Mouse (Mus musculus): ENCODE results near the gene Mpp3. TPM values are rescaled to one million over a fixed set of nuclear protein-coding genes. Genes with fewer than 3 reads are reported as not detected.
"Not testable (repeated sequence)": the region's sequence is repeated elsewhere in the genome, so short reads cannot be mapped to it uniquely, and the experiment has no call there.

The Mpp3 gene
- polyA plus RNA-seq, 1 experiment from 2014 or later, result 0.24 TPM

DNA sequence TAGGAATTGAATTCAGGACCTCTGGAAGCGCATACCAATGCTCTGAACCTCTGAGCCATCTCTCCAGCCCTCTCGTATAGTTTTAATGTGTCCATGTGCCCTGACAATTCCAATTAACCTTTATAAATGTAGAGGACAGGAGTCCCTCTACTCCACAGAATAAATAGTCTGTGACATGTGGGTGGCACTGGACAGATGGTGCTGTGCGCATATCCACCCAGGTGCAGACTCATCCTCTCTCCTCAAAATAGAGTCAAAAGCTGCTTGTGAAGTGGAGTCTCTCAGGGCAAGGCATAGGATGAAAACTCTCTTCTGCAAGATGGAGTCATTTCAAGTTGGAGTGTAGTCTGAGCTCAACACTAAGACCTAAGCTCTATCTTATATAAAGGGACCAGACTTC lies 38.0 kb downstream of the Mpp3 start:
- no peak overlapping the region for H3K4me3 ChIP-seq (replicated peaks)
- no peaks in the 10 kb centered on the region for H3K9me3 ChIP-seq (replicated peaks)
- H3K9ac ChIP-seq, result no peak overlapping the region
- no peak overlapping the region for H3K27ac ChIP-seq (replicated peaks)
- peaks cover 30% of the 10 kb centered on the region for H3K27me3 ChIP-seq
- ATAC-seq (ENCODE audit: insufficient read depth), result no peak
- 65% methylated on average over 3 of the region's 3 CpGs for WGBS (ENCODE audit: insufficient replicate concordance)
- H3K4me1 ChIP-seq (replicated peaks), result peaks cover 38% of the 10 kb centered on the region
- no peaks in the 10 kb centered on the region for H3K36me3 ChIP-seq (replicated peaks)
- no peak overlapping the region for H3K4me2 ChIP-seq

GRCm38 (mm10) chr11:101986913-101987312 lies 41.3 kb downstream of the Mpp3 start, which contains the start of gene Dusp3:
Gene Dusp3 (minus strand): TSS chr11:101987013.
- Histone ChIP-seq H3K9ac (no peak within 1 kb of the TSS; the same call in 1 of the 2 replicates), H3K4me2 (no peak within 1 kb of the TSS), H3K4me3 (replicated peaks) (no peak within 1 kb of the TSS), H3K4me1 (replicated peaks) (peaks cover 29% of the 10 kb centered on the region), H3K9me3 (replicated peaks) (no peaks in the 10 kb centered on the region), H3K27me3 (peaks cover 59% of the 10 kb centered on the region), H3K36me3 (replicated peaks) (no peaks in the 10 kb centered on the region), H3K27ac (replicated peaks) (no peak within 1 kb of the TSS)
- WGBS (ENCODE audit: insufficient replicate concordance), result 52% methylated on average over 3 of the region's 3 CpGs
- no peak for ATAC-seq (ENCODE audit: insufficient read depth)

GRCm38 (mm10) chr11:101985990-101986389 lies 42.3 kb downstream of the Mpp3 start:
- Histone ChIP-seq H3K4me2 (no peak overlapping the region), H3K27me3 (peaks cover 59% of the 10 kb centered on the region), H3K9ac (no peak overlapping the region), H3K4me1 (replicated peaks) (peaks cover 31% of the 10 kb centered on the region), H3K27ac (replicated peaks) (no peak overlapping the region), H3K36me3 (replicated peaks) (no peaks in the 10 kb centered on the region), H3K9me3 (replicated peaks) (no peaks in the 10 kb centered on the region), H3K4me3 (replicated peaks) (no peak overlapping the region)
- WGBS (ENCODE audit: insufficient replicate concordance), result 9% methylated on average over 10 of the region's 10 CpGs
- no peak for ATAC-seq (ENCODE audit: insufficient read depth)

GRCm38 (mm10) chr11:101985450-101985849 lies 42.8 kb downstream of the Mpp3 start:
- H3K27ac ChIP-seq (replicated peaks); H3K4me3 ChIP-seq (replicated peaks); ATAC-seq (ENCODE audit: insufficient read depth); H3K36me3 ChIP-seq (replicated peaks); H3K4me2 ChIP-seq; H3K9ac ChIP-seq; H3K9me3 ChIP-seq (replicated peaks): not testable (repeated sequence)
- Histone ChIP-seq H3K27me3 (peaks cover 59% of the 10 kb centered on the region), H3K4me1 (replicated peaks) (peaks cover 31% of the 10 kb centered on the region)
- 51% methylated on average over 6 of the region's 6 CpGs for WGBS (ENCODE audit: insufficient replicate concordance)

- peaks cover 31% of the 10 kb centered on the region for H3K4me1 ChIP-seq (replicated peaks)
- H3K27ac ChIP-seq (replicated peaks), result peak within 1 kb of the TSS; percentile 71
- H3K4me2 ChIP-seq, result peak within 1 kb of the TSS; percentile 94
- ATAC-seq (ENCODE audit: insufficient read depth), result peak; percentile 74
- H3K36me3 ChIP-seq (replicated peaks), result no peaks in the 10 kb centered on the region
- peak within 1 kb of the TSS; percentile 52 for H3K9ac ChIP-seq
- peaks cover 59% of the 10 kb centered on the region for H3K27me3 ChIP-seq
- H3K9me3 ChIP-seq (replicated peaks), result no peaks in the 10 kb centered on the region
- under 1% methylated on average over 70 of the region's 71 CpGs for WGBS (ENCODE audit: insufficient replicate concordance)
- H3K4me3 ChIP-seq (replicated peaks), result peak within 1 kb of the TSS; percentile 60
Measured at GRCm38 (mm10) chr11:101984054-101985025, 43.9 kb downstream of the Mpp3 start, which contains the start of gene Cfap97d1. Gene Cfap97d1 (plus strand): TSS chr11:101984279.

GRCm38 (mm10) chr11:101983431-101983921 lies 44.8 kb downstream of the Mpp3 start:
- no peak overlapping the region for H3K27ac ChIP-seq (replicated peaks)
- no peak overlapping the region for H3K9ac ChIP-seq
- 32% methylated on average over 10 of the region's 10 CpGs for WGBS (ENCODE audit: insufficient replicate concordance)
- peaks cover 55% of the 10 kb centered on the region for H3K27me3 ChIP-seq
- no peaks in the 10 kb centered on the region for H3K9me3 ChIP-seq (replicated peaks)
- no peak overlapping the region; the same call in 1 of the 2 replicates for H3K4me3 ChIP-seq (replicated peaks)
- peak overlapping the region; percentile 94 for H3K4me2 ChIP-seq
- H3K4me1 ChIP-seq (replicated peaks), result peaks cover 31% of the 10 kb centered on the region
- no peak for ATAC-seq (ENCODE audit: insufficient read depth)
- H3K36me3 ChIP-seq (replicated peaks), result no peaks in the 10 kb centered on the region

GRCm38 (mm10) chr11:101982981-101983411 lies 45.3 kb downstream of the Mpp3 start:
- Histone ChIP-seq H3K9ac (no peak overlapping the region), H3K4me1 (replicated peaks) (peaks cover 31% of the 10 kb centered on the region), H3K27me3 (peaks cover 52% of the 10 kb centered on the region), H3K4me2 (peak overlapping the region; percentile 94), H3K36me3 (replicated peaks) (no peaks in the 10 kb centered on the region), H3K27ac (replicated peaks) (no peak overlapping the region), H3K9me3 (replicated peaks) (no peaks in the 10 kb centered on the region), H3K4me3 (replicated peaks) (no peak overlapping the region)
- WGBS (ENCODE audit: insufficient replicate concordance), result 47% methylated on average over 6 of the region's 6 CpGs
- ATAC-seq (ENCODE audit: insufficient read depth), result no peak

DNA sequence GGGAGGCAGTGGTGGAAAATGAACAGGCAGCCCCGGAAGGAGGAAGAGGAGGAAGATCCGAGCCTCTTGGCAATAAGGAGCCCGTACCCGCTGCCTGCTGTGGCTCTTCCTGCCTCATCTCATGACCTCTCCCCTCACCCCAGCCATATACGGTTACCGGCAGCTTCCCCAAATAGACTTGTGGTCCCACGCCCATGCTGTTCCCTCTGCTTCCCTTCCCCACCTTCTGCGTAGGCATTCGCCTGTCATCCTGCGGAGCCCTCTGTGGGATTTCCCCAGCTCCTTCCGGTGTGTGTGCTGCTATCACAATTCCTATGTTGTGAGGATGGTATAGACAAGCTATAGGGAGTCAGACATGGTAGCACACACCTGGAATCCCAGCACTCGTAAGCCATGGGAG lies 46.4 kb downstream of the Mpp3 start:
- H3K4me2 ChIP-seq, result no peak overlapping the region
- 25% methylated on average over 12 of the region's 12 CpGs for WGBS (ENCODE audit: insufficient replicate concordance)
- H3K9ac ChIP-seq, result no peak overlapping the region
- peaks cover 43% of the 10 kb centered on the region for H3K27me3 ChIP-seq
- H3K4me3 ChIP-seq (replicated peaks), result no peak overlapping the region
- 0 out of 2 replicates have a peak, but pooled peaks cover 1% of the 10 kb centered on the region for H3K36me3 ChIP-seq (replicated peaks)
- ATAC-seq (ENCODE audit: insufficient read depth), result no peak
- H3K9me3 ChIP-seq (replicated peaks), result no peaks in the 10 kb centered on the region
- no peak overlapping the region for H3K27ac ChIP-seq (replicated peaks)
- peaks cover 31% of the 10 kb centered on the region for H3K4me1 ChIP-seq (replicated peaks)

DNA sequence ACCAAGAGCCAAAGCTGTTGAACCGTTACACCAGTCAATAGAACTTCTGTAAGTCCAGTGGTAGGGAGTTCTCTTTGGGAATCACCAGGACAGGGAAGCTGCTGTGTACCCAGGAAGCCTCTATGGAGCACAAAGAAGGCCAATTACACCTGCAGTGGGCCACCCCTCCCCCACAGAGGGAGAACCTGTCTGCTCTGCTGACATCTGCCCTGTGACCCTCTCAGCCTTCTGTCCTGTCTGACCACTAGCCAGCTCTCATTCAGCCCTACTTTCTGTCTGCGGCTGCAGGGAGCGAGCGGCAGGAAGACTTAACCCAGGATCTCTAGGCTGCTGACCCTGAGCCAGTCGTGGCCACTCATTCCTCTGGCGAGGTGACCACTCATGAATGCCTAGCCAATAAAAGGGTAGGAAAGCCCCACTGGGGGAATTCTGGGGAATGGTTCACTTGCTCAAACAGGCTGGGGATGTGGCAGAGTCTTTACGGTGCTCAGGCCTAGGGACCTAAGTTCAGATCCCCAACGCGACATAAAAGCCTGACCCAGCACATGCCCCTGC lies 47.6 kb downstream of the Mpp3 start:
- Histone ChIP-seq H3K9ac (no peak overlapping the region), H3K4me2 (no peak overlapping the region), H3K36me3 (replicated peaks) (0 out of 2 replicates have a peak, but pooled peaks cover 2% of the 10 kb centered on the region), H3K27ac (replicated peaks) (no peak overlapping the region), H3K9me3 (replicated peaks) (no peaks in the 10 kb centered on the region), H3K4me1 (replicated peaks) (peaks cover 20% of the 10 kb centered on the region), H3K27me3 (peaks cover 32% of the 10 kb centered on the region), H3K4me3 (replicated peaks) (no peak overlapping the region)
- 78% methylated on average over 9 of the region's 9 CpGs for WGBS (ENCODE audit: insufficient replicate concordance)
- ATAC-seq (ENCODE audit: insufficient read depth), result no peak

- no peak for ATAC-seq (ENCODE audit: insufficient read depth)
- H3K4me1 ChIP-seq (replicated peaks), result peaks cover 9% of the 10 kb centered on the region
- H3K4me3 ChIP-seq (replicated peaks), result no peak overlapping the region
- H3K9me3 ChIP-seq (replicated peaks), result no peaks in the 10 kb centered on the region
- 0 out of 2 replicates have a peak, but pooled peaks cover 2% of the 10 kb centered on the region for H3K36me3 ChIP-seq (replicated peaks)
- no peak overlapping the region for H3K27ac ChIP-seq (replicated peaks)
- WGBS (ENCODE audit: insufficient replicate concordance), result 73% methylated on average over 5 of the region's 5 CpGs
- no peak overlapping the region for H3K4me2 ChIP-seq
- H3K27me3 ChIP-seq, result peaks cover 18% of the 10 kb centered on the region
- no peak overlapping the region for H3K9ac ChIP-seq
Measured at GRCm38 (mm10) chr11:101979140-101979539, 49.1 kb downstream of the Mpp3 start.

GRCm38 (mm10) chr11:101976949-101977348 lies 51.3 kb downstream of the Mpp3 start:
- Histone ChIP-seq H3K9me3 (replicated peaks) (no peaks in the 10 kb centered on the region), H3K4me1 (replicated peaks) (peaks cover 2% of the 10 kb centered on the region), H3K36me3 (replicated peaks) (0 out of 2 replicates have a peak, but pooled peaks cover 2% of the 10 kb centered on the region), H3K4me2 (no peak overlapping the region), H3K27me3 (no peaks in the 10 kb centered on the region; the same call in 1 of the 2 replicates), H3K27ac (replicated peaks) (no peak overlapping the region), H3K9ac (no peak overlapping the region), H3K4me3 (replicated peaks) (no peak overlapping the region)
- no peak for ATAC-seq (ENCODE audit: insufficient read depth)
- whole genome bisulfite sequencing (ENCODE audit: insufficient replicate concordance), result 79% methylated on average over 7 of the region's 7 CpGs

All from liver, embryonic 15.5 days (tissue).